In the genomic region with DNA sequence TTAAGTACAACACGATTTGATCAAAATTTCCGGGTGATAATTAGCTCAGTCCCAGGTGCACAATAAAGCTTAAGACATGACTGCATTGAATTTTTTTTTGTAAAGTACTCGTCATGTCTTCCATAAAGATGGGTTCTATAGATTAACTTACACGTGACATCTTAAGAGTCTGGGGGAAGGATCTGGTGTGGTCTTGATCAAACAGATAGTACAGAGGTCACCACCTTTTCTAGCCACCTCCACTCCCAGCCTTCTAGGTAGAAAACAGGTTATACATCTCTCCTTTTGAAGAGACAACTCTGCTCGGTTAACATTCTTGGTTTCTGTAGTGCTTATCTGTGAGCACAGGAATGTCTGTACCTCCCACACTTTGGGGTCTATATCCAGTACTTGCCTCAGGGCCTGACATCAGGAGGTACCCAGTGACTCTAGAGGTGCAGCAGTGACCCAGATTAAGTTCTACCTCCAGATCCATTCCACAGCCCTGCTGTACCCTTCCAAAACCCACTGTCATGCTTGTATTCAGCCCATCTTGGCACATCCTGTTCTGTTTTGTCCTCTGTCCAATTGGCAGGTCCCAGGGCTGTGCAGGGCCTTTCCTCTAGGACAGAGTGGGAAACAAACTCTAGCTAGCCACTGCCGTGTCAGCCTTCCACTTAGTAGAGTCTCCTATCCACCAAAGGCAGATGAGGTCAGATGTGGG, we compare ENCODE assay signal across 1 mouse cellular context.
TF ChIP-seq lines count a peak whose summit lies in the region.

No protein-coding gene starts in this region.

TF ChIP-seq in CH12.LX, 34 proteins besides CTCF, POLR2A, EP300 and RAD21:
- TF ChIP-seq GABPA (IDR thresholded peaks at IDR 0.05; ENCODE audit: insufficient replicate concordance, low read depth, low read length) (no peak), ELF1 (IDR thresholded peaks at IDR 0.05; ENCODE audit: low read depth, low read length) (no peak), CHD1 (IDR thresholded peaks at IDR 0.05; ENCODE audit: low read depth, low read length) (no peak), MAX (IDR thresholded peaks at IDR 0.05; ENCODE audit: low read length) (no peak), ETS1 (conservative IDR thresholded peaks at IDR 0.05; ENCODE audit: low read depth, low read length) (no peak), CHD2 (IDR thresholded peaks at IDR 0.05; ENCODE audit: low read length) (no peak), MXI1 (IDR thresholded peaks at IDR 0.05; ENCODE audit: low read depth, low read length) (no peak), TBP (conservative IDR thresholded peaks at IDR 0.05; ENCODE audit: low read depth, low read length) (no peak), JUND (conservative IDR thresholded peaks at IDR 0.05; ENCODE audit: low read depth, low read length) (no peak), MAFK (IDR thresholded peaks at IDR 0.05; ENCODE audit: insufficient replicate concordance, low read length) (no peak), SIN3A (IDR thresholded peaks at IDR 0.05; ENCODE audit: low read length) (no peak), ZMIZ1 (IDR thresholded peaks at IDR 0.05; ENCODE audit: low read depth, low read length) (no peak), USF1 (IDR thresholded peaks at IDR 0.05; ENCODE audit: low read depth, low read length) (no peak), IRF4 (IDR thresholded peaks at IDR 0.05; ENCODE audit: low read depth, low read length) (no peak), MAZ (IDR thresholded peaks at IDR 0.05; ENCODE audit: low read depth, low read length) (no peak), MEF2A (IDR thresholded peaks at IDR 0.05; ENCODE audit: borderline replicate concordance, low read depth, low read length) (no peak)
